Mouse (Mus musculus): ENCODE data around the gene Serpinb3a.
"Not testable (repeated sequence)": the region's sequence is repeated elsewhere in the genome, so short reads cannot be mapped to it uniquely, and the experiment has no call there.

Serpinb3a gene

GRCm38 (mm10) chr1:107052203-107052602 is at the start of gene Serpinb3a:
Gene Serpinb3a, minus strand, starts transcription at chr1:107052303.
- DNase-seq: no peak

DNA sequence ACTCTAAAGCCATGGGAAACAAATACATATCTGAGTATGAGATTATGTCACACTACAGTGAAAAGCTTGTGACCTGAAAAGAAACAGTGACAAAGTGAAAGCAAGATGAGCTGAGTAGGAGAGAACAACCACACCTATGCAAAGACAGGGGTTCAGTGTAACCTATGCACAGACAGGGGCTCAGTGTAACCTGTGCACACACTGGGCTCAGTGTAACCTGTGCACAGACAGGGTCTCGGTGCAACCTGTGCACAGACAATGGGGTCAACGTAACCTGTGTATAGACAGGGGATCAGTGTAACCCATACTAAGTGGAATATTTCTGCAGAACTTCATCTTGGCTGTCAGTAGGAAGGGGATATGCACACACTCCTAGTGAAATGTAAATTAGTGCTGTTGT is 46.3 kb upstream of the Serpinb3a start:
- no peak for DNase-seq

GRCm38 (mm10) chr1:107083406-107083805 is 31.3 kb upstream of the Serpinb3a start, which contains the start of gene Serpinb3d:
Gene Serpinb3d, minus strand, starts transcription at chr1:107083506.
- DNase-seq: no peak

DNA sequence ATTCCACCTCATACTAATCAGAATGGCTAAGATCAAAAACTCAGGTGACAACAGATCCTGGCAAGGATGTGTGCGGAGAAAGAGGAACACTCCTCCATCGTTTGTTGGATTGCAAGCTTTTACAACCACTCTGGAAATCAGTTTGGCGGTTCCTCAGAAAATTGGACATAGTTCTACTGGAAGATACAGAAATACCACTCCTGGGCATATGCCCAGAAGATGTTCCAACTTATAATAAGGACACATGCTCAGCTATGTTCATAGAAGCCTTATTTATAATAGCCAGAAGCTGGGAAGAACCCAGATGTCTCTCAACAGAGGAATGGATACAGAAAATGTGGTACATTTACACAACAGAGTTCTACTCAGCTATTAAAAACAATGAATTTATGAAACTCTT is 17.9 kb downstream of the Serpinb3a start:
- not testable (repeated sequence) for DNase-seq

- DNase-seq: no peak
Measured at GRCm38 (mm10) chr1:107025886-107026285, 26.2 kb downstream of the Serpinb3a start.

DNA sequence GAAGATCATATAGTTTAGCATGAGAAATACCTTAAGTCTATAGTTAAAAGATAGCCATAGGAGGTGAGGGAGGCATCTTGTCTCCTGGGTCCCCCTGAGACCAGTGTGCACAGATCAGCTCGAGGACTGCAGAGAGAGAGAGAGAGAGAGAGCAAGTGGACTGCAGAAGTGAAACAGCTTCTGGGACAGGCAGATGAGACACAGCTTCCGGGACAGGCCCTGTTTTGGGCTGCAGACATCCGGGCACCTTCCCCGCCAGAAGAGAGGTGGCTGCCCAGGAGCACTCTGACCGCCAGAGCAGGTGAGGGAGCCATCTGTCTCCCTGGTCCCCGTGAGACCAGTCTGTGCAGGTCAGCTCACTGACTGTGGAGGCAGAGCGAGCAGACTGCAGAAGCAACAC is 36.9 kb downstream of the Serpinb3a start:
- DNase-seq: no peak

GRCm38 (mm10) chr1:107014530-107014929 is 37.6 kb downstream of the Serpinb3a start:
- peak in 1 of 2 experiments; percentile 17 for DNase-seq

GRCm38 (mm10) chr1:107006316-107006715 is 45.8 kb downstream of the Serpinb3a start:
- no peak for DNase-seq

DNA sequence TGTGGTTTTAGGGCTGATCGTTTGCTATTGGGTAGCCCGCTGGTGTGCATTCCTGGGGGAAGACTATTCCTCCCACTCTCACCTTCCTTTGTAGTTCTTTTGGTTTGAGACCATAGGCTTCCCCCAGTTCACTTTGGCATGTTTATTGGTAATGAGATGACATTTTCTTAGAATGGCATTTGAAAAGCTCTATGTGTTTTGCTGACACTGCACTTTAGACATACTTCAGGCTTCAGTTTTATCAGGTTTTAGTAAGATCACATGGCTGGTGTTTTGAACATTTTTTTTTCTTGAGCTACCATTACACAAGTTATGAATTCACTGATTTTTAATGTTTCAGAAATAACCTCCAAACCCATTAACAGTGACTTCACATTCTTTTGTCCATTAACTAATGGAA is 50.3 kb downstream of the Serpinb3a start:
- no peak for DNase-seq

GRCm38 (mm10) chr1:107000424-107000823 is 51.7 kb downstream of the Serpinb3a start:
- no peak for DNase-seq

Data from kidney, adult 8-10 months (tissue).